Mouse (Mus musculus) cerebellum, adult 2 months (tissue): Measurements from ENCODE around the gene Kctd21. TPM values are rescaled to one million over a fixed set of nuclear protein-coding genes. Genes with fewer than 3 reads are reported as not detected.

ENCODE experiments used
- DNase-seq, 2 experiments: peaks; one replicate each; pipeline ENCODE4 v3.0.0; 2021
- H3K27ac ChIP-seq: fragments of 200-500 bp; 2 replicates; pipeline ENCODE4 v1.5.1; 2012; ENCODE audit warnings: low read length, control low read depth, inconsistent platforms; ENCODE audit not compliant: insufficient read depth
- H3K27me3 ChIP-seq: fragments of 200-500 bp; 2 replicates; pipeline ENCODE4 v1.6.1; 2012; ENCODE audit warnings: inconsistent platforms, mild to moderate bottlenecking, low read length, moderate library complexity; ENCODE audit not compliant: control insufficient read depth, insufficient read depth
- H3K4me1 ChIP-seq: fragments of 200-500 bp; 2 replicates; pipeline ENCODE4 v1.6.1; 2011; ENCODE audit warnings: low read length; ENCODE audit not compliant: control insufficient read depth, insufficient read depth
- H3K4me3 ChIP-seq: fragments of 200-500 bp; replicated peaks from 2 replicates; pipeline ENCODE3; 2011; ENCODE audit warnings: mild to moderate bottlenecking, low read depth, low read length, control low read depth; ENCODE audit not compliant: insufficient read depth
- CTCF ChIP-seq: fragments of 200-500 bp; IDR thresholded peaks from 2 replicates; pipeline ENCODE4 v1.5.1; 2011; ENCODE audit warnings: low read depth, mild to moderate bottlenecking, control low read depth, low read length, moderate library complexity, borderline replicate concordance; ENCODE audit not compliant: insufficient read depth
- POLR2A ChIP-seq: fragments of 200-500 bp; IDR thresholded peaks from 2 replicates; pipeline ENCODE4 v1.6.1; 2011; ENCODE audit warnings: low read length, control low read depth, borderline replicate concordance; ENCODE audit not compliant: insufficient read depth
- WGBS: fragments of 180-500 bp; shearing (Covaris S2); methylation state at CpG from one replicate; pipeline ENCODE4 v1.1.7; 2018; 5-methylcytosine and 5-hydroxymethylcytosine counted together
- polyA plus RNA-seq: library from polyadenylated mRNA; depleted of rRNA; stranded (reverse); fragments of >200 nt; gene quantifications from 2 replicates; pipeline ENCODE4 v1.2.3, GENCODE M21; 2012

Kctd21 gene
- polyA plus RNA-seq, 1 experiment: 18.4 TPM

- no peak overlapping the region for H3K27ac ChIP-seq
- WGBS: 94% methylated on average over 17 of the region's 17 CpGs
- H3K27me3 ChIP-seq: no peaks in the 10 kb centered on the region
- TF ChIP-seq POLR2A (no peak), CTCF (no peak)
- no peak overlapping the region for H3K4me3 ChIP-seq
- DNase-seq: peak in 1 of 2 experiments; percentile 6
- peaks cover 6% of the 10 kb centered on the region for H3K4me1 ChIP-seq
Observed at GRCm38 (mm10) chr7:97312196-97312595, 19.9 kb upstream of the Kctd21 start.

- WGBS: 92% methylated on average over 6 of the region's 6 CpGs
- no peaks in the 10 kb centered on the region for H3K27me3 ChIP-seq
- no peak overlapping the region for H3K27ac ChIP-seq
- H3K4me1 ChIP-seq: peaks cover 6% of the 10 kb centered on the region
- H3K4me3 ChIP-seq: no peak overlapping the region
- no peak for TF ChIP-seq CTCF
- no peak for TF ChIP-seq POLR2A
- peak in 1 of 2 experiments; percentile 1 for DNase-seq
Observed at GRCm38 (mm10) chr7:97312856-97313255, 19.3 kb upstream of the Kctd21 start.

- Histone ChIP-seq H3K4me1 (peaks cover 6% of the 10 kb centered on the region), H3K4me3 (no peak overlapping the region), H3K27me3 (no peaks in the 10 kb centered on the region), H3K27ac (no peak overlapping the region)
- 71% methylated on average over 7 of the region's 7 CpGs for WGBS
- peak in 1 of 2 experiments; percentile 5 for DNase-seq
- TF ChIP-seq POLR2A (no peak), CTCF (no peak)
Observed at GRCm38 (mm10) chr7:97313364-97313995, 18.6 kb upstream of the Kctd21 start.

- DNase-seq: peak; percentile 29 to 42
- no peak for TF ChIP-seq POLR2A
- no peak for TF ChIP-seq CTCF
- Histone ChIP-seq H3K4me1 (peaks cover 6% of the 10 kb centered on the region), H3K27me3 (no peaks in the 10 kb centered on the region), H3K4me3 (no peak overlapping the region), H3K27ac (no peak overlapping the region)
- 18% methylated on average over 5 of the region's 5 CpGs for WGBS
Observed at GRCm38 (mm10) chr7:97314646-97315045, 17.5 kb upstream of the Kctd21 start.

GRCm38 (mm10) chr7:97315656-97316055 lies 16.5 kb upstream of the Kctd21 start:
- no peak for TF ChIP-seq POLR2A
- TF ChIP-seq CTCF: no peak
- WGBS: 85% methylated on average over 6 of the region's 6 CpGs
- no peak overlapping the region for H3K27ac ChIP-seq
- H3K4me3 ChIP-seq: no peak overlapping the region
- H3K4me1 ChIP-seq: peaks cover 6% of the 10 kb centered on the region
- DNase-seq: no peak
- no peaks in the 10 kb centered on the region for H3K27me3 ChIP-seq

- H3K27ac ChIP-seq: no peak overlapping the region
- H3K27me3 ChIP-seq: no peaks in the 10 kb centered on the region
- no peak for DNase-seq
- H3K4me1 ChIP-seq: peaks cover 6% of the 10 kb centered on the region
- no peak for TF ChIP-seq POLR2A
- no peak for TF ChIP-seq CTCF
- WGBS: 85% methylated on average over 3 of the region's 3 CpGs
- no peak overlapping the region for H3K4me3 ChIP-seq
Observed at GRCm38 (mm10) chr7:97317706-97318105, 14.4 kb upstream of the Kctd21 start.

- H3K4me1 ChIP-seq: peaks cover 12% of the 10 kb centered on the region
- H3K27me3 ChIP-seq: no peaks in the 10 kb centered on the region
- DNase-seq: no peak
- H3K27ac ChIP-seq: no peak overlapping the region
- WGBS: 95% methylated on average over 8 of the region's 8 CpGs
- TF ChIP-seq CTCF (no peak), POLR2A (no peak)
- H3K4me3 ChIP-seq: no peak overlapping the region
Observed at GRCm38 (mm10) chr7:97324342-97324741, 7.8 kb upstream of the Kctd21 start.

GRCm38 (mm10) chr7:97325156-97325985 lies 6.8 kb upstream of the Kctd21 start:
- Histone ChIP-seq H3K4me1 (peaks cover 23% of the 10 kb centered on the region), H3K4me3 (no peak overlapping the region), H3K27me3 (no peaks in the 10 kb centered on the region), H3K27ac (no peak overlapping the region)
- WGBS: 53% methylated on average over 96 of the region's 96 CpGs
- TF ChIP-seq CTCF (no peak), POLR2A (no peak)
- no peak for DNase-seq

- H3K4me1 ChIP-seq: peaks cover 27% of the 10 kb centered on the region
- no peak overlapping the region for H3K27ac ChIP-seq
- WGBS: 97% methylated on average over 4 of the region's 4 CpGs
- H3K27me3 ChIP-seq: no peaks in the 10 kb centered on the region
- no peak for DNase-seq
- no peak for TF ChIP-seq CTCF
- no peak for TF ChIP-seq POLR2A
- no peak overlapping the region for H3K4me3 ChIP-seq
Observed at GRCm38 (mm10) chr7:97327376-97327775, 4.8 kb upstream of the Kctd21 start.
